Mouse (Mus musculus) liver, embryonic 13.5 days (tissue): ENCODE results near the gene Defb33. TPM values are rescaled to one million over a fixed set of nuclear protein-coding genes. Genes with fewer than 3 reads are reported as not detected.

Experiments
- ATAC-seq: fragments of 200-750 bp; cut with Nextera tagmentation; 2 replicates; pipeline ENCODE4 v1.8.0; 2017; ENCODE audit warnings: low read depth, mild to moderate bottlenecking, moderate number of reproducible peaks, moderate library complexity
- DNase-seq: peaks from one replicate; pipeline ENCODE4 v3.0.0; 2022
- H3K27ac ChIP-seq: fragments of 300-500 bp; sonication (generic); 2 replicates; pipeline ENCODE4 v1.5.1; 2015; ENCODE audit warnings: moderate library complexity, mild to moderate bottlenecking, inconsistent platforms
- H3K27me3 ChIP-seq: fragments of 300-500 bp; sonication (generic); 2 replicates; pipeline ENCODE4 v1.6.1; 2015; ENCODE audit warnings: mild to moderate bottlenecking, inconsistent platforms
- H3K36me3 ChIP-seq: fragments of 300-500 bp; sonication (generic); 2 replicates; pipeline ENCODE4 v1.6.1; 2015; ENCODE audit warnings: mild to moderate bottlenecking, inconsistent platforms
- H3K4me1 ChIP-seq: fragments of 300-500 bp; sonication (generic); replicated peaks from 2 replicates; pipeline ENCODE4 v1.6.1; 2015; ENCODE audit warnings: inconsistent platforms
- H3K4me2 ChIP-seq: fragments of 300-500 bp; sonication (generic); 2 replicates; pipeline ENCODE4 v1.6.1; 2015; ENCODE audit warnings: inconsistent platforms, mild to moderate bottlenecking, moderate library complexity
- H3K4me3 ChIP-seq: fragments of 300-500 bp; sonication (generic); replicated peaks from 2 replicates; pipeline ENCODE4 v1.5.1; 2015; ENCODE audit warnings: mild to moderate bottlenecking, inconsistent platforms
- H3K9ac ChIP-seq: fragments of 300-500 bp; sonication (generic); 2 replicates; pipeline ENCODE4 v1.6.1; 2015; ENCODE audit warnings: mild to moderate bottlenecking, inconsistent platforms
- H3K9me3 ChIP-seq: fragments of 300-500 bp; sonication (generic); replicated peaks from 2 replicates; pipeline ENCODE4 v1.6.1; 2016; ENCODE audit warnings: inconsistent platforms
- WGBS: fragments of 180-500 bp; shearing (Covaris S2); methylation state at CpG from one replicate; pipeline ENCODE4 v1.1.7; 2015; ENCODE audit not compliant: insufficient replicate concordance; 5-methylcytosine and 5-hydroxymethylcytosine counted together
- polyA plus RNA-seq: library from polyadenylated mRNA; unstranded; fragments of >200 nt; fragmentation: Nextera tagmentation; extraction: Ambion mirVana; gene quantifications from 2 replicates; pipeline ENCODE4 v1.2.1, GENCODE M21; 2015

The Defb33 gene
- not detected in 2 replicates for polyA plus RNA-seq

DNA sequence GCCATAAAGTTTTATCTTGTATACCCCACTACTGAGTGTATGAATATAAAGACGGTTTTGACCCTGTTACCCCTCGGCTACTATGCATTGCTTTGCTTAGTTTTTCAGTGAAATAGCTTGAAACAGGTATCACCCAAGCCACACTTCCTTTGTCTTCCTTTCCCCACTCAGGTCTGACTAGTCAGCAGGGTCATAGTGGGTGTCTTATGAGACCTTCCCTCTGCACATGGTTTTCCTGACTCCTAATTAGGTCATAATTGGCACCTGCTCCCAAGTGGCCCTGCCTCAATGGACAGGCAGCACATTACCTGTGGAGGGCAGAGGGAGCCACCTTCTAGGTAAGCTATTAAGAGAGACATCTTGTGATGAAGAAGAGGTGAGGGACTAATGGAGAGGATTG lies at the start of gene Defb33:
Gene Defb33, plus strand, starts transcription at position 301 of the 400 bp plus-strand sequence.
- Histone ChIP-seq H3K36me3 (no peaks in the 10 kb centered on the region), H3K4me3 (no peak within 1 kb of the TSS), H3K9ac (no peak within 1 kb of the TSS), H3K27ac (no peak within 1 kb of the TSS), H3K27me3 (no peaks in the 10 kb centered on the region), H3K4me1 (no peaks in the 10 kb centered on the region), H3K4me2 (no peak within 1 kb of the TSS), H3K9me3 (peaks cover 4% of the 10 kb centered on the region; the same call in 1 of the 2 replicates)
- DNase-seq (no peak), ATAC-seq (no peak)
- 60% methylated on average over 2 of the region's 2 CpGs for WGBS

DNA sequence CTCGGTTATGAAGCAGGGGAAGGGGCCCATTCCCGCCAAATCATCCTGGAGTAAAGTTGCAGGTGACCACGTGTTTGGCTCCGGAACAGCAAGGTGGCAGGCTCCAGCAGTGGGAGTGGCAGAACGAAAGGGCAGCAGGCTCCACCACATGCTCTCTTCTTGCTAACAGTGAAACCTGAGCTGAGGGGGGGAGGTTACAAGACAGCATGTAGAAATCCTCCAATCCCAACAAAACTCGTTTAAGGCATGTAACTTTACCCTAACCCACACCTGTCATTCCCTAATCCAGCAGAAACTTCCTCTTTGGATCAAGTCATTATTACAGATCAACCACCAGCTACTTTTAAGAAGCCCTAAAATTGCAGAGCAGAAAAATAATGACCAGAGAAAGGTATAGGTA lies 17.9 kb upstream of the Defb33 start:
- Histone ChIP-seq H3K4me3 (no peak overlapping the region), H3K9me3 (no peaks in the 10 kb centered on the region), H3K27ac (no peak overlapping the region), H3K4me1 (no peaks in the 10 kb centered on the region), H3K36me3 (no peaks in the 10 kb centered on the region), H3K27me3 (no peaks in the 10 kb centered on the region), H3K4me2 (no peak overlapping the region), H3K9ac (no peak overlapping the region)
- ATAC-seq (no peak), DNase-seq (no peak)
- WGBS, result 34% methylated on average over 6 of the region's 6 CpGs

DNA sequence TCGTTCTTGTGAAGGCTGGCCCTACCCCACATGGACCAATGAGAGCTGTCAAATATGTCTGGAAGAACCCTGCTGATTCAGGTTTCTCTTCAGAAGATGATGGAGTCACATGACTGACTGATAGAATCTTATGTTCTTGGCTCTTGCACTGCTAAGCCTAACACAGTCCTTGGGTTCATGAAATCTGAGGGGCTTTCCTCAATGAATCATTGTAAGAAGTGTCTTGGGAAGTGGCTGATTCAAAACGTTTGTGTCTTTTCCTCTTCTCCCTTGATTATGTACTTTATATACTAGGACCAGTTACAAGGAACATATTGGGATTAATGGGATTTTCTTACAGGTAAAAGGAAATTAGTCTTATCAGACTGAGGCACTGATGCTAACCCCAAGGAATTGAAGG lies 10.1 kb downstream of the Defb33 start, which contains the start of gene Gm15056:
Gene Gm15056, minus strand, starts transcription at position 101 of the 400 bp plus-strand sequence.
- no peak for ATAC-seq
- no peak within 1 kb of the TSS for H3K9ac ChIP-seq
- H3K4me3 ChIP-seq, result no peak within 1 kb of the TSS
- H3K9me3 ChIP-seq, result peaks cover 5% of the 10 kb centered on the region; the same call in 1 of the 2 replicates
- H3K27me3 ChIP-seq, result no peaks in the 10 kb centered on the region
- 17% methylated on average over 2 of the region's 2 CpGs for WGBS
- no peaks in the 10 kb centered on the region for H3K36me3 ChIP-seq
- H3K4me2 ChIP-seq, result no peak within 1 kb of the TSS
- H3K4me1 ChIP-seq, result no peaks in the 10 kb centered on the region
- DNase-seq, result no peak
- no peak within 1 kb of the TSS for H3K27ac ChIP-seq

DNA sequence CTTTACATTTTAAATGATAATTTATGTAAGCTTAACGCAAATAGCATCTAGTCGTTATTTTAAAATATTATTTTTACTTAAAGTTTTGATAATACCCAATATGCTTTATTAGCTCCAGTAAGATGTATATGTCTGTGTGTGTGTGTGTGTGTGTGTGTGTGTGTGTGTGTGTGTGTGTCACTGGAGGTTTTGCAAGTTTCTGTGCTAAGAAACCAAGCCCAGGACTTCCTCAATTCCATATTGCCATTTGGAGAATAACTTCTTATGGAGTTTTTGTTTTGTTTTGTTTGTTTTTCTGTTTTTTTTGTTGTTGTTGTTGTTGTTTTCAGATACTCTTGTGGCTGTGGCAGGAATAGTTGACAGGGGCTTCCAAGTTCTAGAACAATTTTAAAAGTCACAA lies 14.7 kb downstream of the Defb33 start:
- H3K9me3 ChIP-seq, result no peaks in the 10 kb centered on the region; the same call in 1 of the 2 replicates
- WGBS, result 76% methylated on average over 2 of the region's 2 CpGs
- no peak for DNase-seq
- H3K4me3 ChIP-seq, result no peak overlapping the region
- no peak overlapping the region for H3K4me2 ChIP-seq
- no peak overlapping the region for H3K27ac ChIP-seq
- H3K27me3 ChIP-seq, result no peaks in the 10 kb centered on the region
- no peaks in the 10 kb centered on the region for H3K4me1 ChIP-seq
- H3K36me3 ChIP-seq, result no peaks in the 10 kb centered on the region
- no peak overlapping the region for H3K9ac ChIP-seq
- no peak for ATAC-seq

DNA sequence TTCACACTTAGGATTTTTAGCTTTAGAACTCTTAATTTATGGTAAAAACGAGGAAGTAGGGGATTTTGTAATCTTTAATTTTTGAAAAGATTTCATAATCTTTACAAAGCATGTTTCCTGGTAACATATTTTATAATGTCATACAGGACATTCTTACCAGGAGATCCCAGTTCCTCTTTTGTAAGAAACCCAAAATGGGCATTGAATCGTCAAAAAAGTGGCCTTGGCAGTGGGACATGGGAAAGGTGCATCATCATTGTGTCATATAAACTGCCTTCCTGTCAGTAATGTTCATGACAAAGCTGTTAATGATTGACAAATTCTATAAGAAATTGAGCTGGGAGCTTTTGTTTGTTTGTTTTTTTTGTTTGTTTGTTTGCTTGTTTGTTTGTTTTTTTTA lies 15.8 kb downstream of the Defb33 start:
- Histone ChIP-seq H3K9ac (no peak overlapping the region), H3K4me2 (no peak overlapping the region), H3K36me3 (no peaks in the 10 kb centered on the region), H3K4me1 (no peaks in the 10 kb centered on the region), H3K4me3 (no peak overlapping the region), H3K27me3 (no peaks in the 10 kb centered on the region), H3K9me3 (no peaks in the 10 kb centered on the region; the same call in 1 of the 2 replicates), H3K27ac (no peak overlapping the region)
- ATAC-seq (no peak), DNase-seq (no peak)
- WGBS, result 34% methylated on average over 2 of the region's 2 CpGs

DNA sequence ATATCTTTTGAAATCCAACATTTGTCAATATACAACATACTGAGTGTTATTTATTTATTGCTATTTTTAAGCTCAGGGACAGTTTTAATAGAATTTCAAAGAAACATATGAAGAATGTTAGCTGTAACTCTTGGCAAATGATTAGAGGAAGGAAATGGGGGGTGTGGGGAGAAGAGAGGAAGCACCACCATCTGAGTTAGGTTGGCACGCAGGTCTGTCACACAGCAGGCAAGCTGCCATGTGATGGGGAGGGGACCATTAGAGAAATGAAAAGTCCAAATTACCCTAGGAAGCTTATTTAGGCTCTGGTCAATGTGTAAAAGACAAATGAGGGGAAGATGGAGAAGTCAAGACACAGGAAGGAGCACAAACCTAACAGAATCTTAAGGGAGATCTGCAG lies 19.8 kb downstream of the Defb33 start:
- no peaks in the 10 kb centered on the region for H3K4me1 ChIP-seq
- no peak overlapping the region for H3K9ac ChIP-seq
- H3K4me2 ChIP-seq, result no peak overlapping the region
- H3K36me3 ChIP-seq, result no peaks in the 10 kb centered on the region
- H3K9me3 ChIP-seq, result no peaks in the 10 kb centered on the region; the same call in 1 of the 2 replicates
- no peaks in the 10 kb centered on the region for H3K27me3 ChIP-seq
- ATAC-seq (no peak), DNase-seq (no peak)
- no peak overlapping the region for H3K27ac ChIP-seq
- H3K4me3 ChIP-seq, result no peak overlapping the region
- 65% methylated on average over 1 of the region's 1 CpGs for WGBS

DNA sequence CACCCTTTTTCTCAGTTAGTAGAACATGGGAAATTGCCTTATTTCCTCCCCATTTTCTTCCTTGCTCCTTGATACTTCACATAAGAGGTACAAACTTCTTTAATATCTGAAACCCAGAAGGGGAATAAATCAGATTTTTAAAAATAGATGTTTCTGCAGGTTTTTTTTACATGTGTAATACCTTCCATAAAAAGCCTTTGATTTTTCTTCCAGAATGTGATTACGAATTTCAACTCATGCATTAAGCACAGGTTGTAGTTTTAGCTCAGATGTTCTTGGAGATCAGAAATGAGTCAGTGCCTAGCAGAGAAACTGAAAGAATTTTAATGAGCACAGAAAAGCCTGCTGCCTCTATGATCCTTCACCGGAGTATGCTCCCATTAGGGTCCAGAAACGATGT lies 29.5 kb downstream of the Defb33 start, which contains the start of gene Gm6040:
Gene Gm6040, minus strand, starts transcription at position 101 of the 400 bp plus-strand sequence.
- Histone ChIP-seq H3K27ac (no peak within 1 kb of the TSS), H3K4me2 (no peak within 1 kb of the TSS), H3K4me3 (no peak within 1 kb of the TSS), H3K4me1 (no peaks in the 10 kb centered on the region), H3K27me3 (no peaks in the 10 kb centered on the region), H3K36me3 (no peaks in the 10 kb centered on the region), H3K9ac (no peak within 1 kb of the TSS), H3K9me3 (0 out of 2 replicates have a peak, but pooled peaks cover 4% of the 10 kb centered on the region)
- DNase-seq (no peak), ATAC-seq (no peak)
- 41% methylated on average over 3 of the region's 3 CpGs for WGBS

DNA sequence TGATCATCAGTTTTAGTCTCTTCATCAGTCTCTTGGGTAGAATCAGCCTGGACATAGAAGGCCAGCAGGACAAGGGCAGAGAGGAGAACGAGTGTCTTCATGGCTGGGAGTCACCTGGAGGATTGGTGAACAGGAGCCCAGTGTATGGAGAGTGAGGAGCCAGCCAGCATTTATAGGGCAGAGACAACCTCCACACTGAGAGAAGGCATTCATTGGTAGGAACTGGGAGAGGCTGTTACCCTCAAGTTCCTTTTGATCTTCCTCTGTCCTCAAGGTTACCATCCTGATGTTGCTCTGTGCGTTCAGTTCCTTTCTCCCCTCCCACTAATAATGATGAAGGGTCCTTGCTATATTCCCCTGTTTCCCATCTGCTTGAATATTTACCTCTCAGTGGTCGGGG lies 52.1 kb downstream of the Defb33 start, which contains the start of gene AY761185:
Gene AY761185, minus strand, starts transcription at position 101 of the 400 bp plus-strand sequence.
- Histone ChIP-seq H3K27ac (no peak within 1 kb of the TSS), H3K4me1 (no peaks in the 10 kb centered on the region), H3K9ac (no peak within 1 kb of the TSS), H3K9me3 (peaks cover 14% of the 10 kb centered on the region), H3K36me3 (no peaks in the 10 kb centered on the region), H3K4me2 (no peak within 1 kb of the TSS), H3K4me3 (no peak within 1 kb of the TSS), H3K27me3 (no peaks in the 10 kb centered on the region)
- ATAC-seq (no peak), DNase-seq (no peak)
- 47% methylated on average over 3 of the region's 3 CpGs for WGBS

Other genes starting within 250 kb of the Defb33 start
- not detected in 2 replicates for gene Gm15056, start 10.0 kb downstream of the Defb33 start, polyA plus RNA-seq
- gene Gm6040, start 29.4 kb downstream of the Defb33 start, polyA plus RNA-seq, result not detected in 2 replicates
- not detected in 2 replicates for gene AY761185, start 52.0 kb downstream of the Defb33 start, polyA plus RNA-seq
- not detected in 2 replicates for gene Defa21, start 132.9 kb downstream of the Defb33 start, polyA plus RNA-seq
- gene Defa23, start 162.4 kb downstream of the Defb33 start, polyA plus RNA-seq, result not detected in 2 replicates
- not detected in 2 replicates for gene Defa35, start 172.4 kb downstream of the Defb33 start, polyA plus RNA-seq
- gene Defa25, start 191.8 kb downstream of the Defb33 start, polyA plus RNA-seq, result not detected in 2 replicates
- gene Gm14851, start 203.4 kb downstream of the Defb33 start, polyA plus RNA-seq, result not detected in 2 replicates
- gene Defa30, start 242.0 kb downstream of the Defb33 start, polyA plus RNA-seq, result not detected in 2 replicates